Mouse (Mus musculus) neural tube, embryonic 12.5 days (tissue): ENCODE data around the gene Anxa7. TPM values are rescaled to one million over a fixed set of nuclear protein-coding genes. Genes with fewer than 3 reads are reported as not detected.

ENCODE experiments used
- ATAC-seq: fragments of 200-750 bp; cut with Nextera tagmentation; 2 replicates; pipeline ENCODE4 v1.8.0; 2017; ENCODE audit warnings: low read depth, mild to moderate bottlenecking, moderate TSS enrichment, moderate library complexity; ENCODE audit not compliant: low FRiP score
- H3K27ac ChIP-seq: fragments of 300-500 bp; sonication (generic); 2 replicates; pipeline ENCODE4 v1.5.1; 2016
- H3K27me3 ChIP-seq: fragments of 300-500 bp; sonication (generic); replicated peaks from 2 replicates; pipeline ENCODE4 v1.6.1; 2016; ENCODE audit warnings: mild to moderate bottlenecking
- H3K36me3 ChIP-seq: fragments of 300-500 bp; sonication (generic); 2 replicates; pipeline ENCODE4 v1.6.1; 2016; ENCODE audit warnings: mild to moderate bottlenecking
- H3K4me1 ChIP-seq: fragments of 300-500 bp; sonication (generic); 2 replicates; pipeline ENCODE4 v1.6.1; 2016
- H3K4me2 ChIP-seq: fragments of 300-500 bp; sonication (generic); replicated peaks from 2 replicates; pipeline ENCODE4 v1.6.1; 2016; ENCODE audit warnings: mild to moderate bottlenecking
- H3K4me3 ChIP-seq: fragments of 300-500 bp; sonication (generic); 2 replicates; pipeline ENCODE4 v1.5.1; 2016
- H3K9ac ChIP-seq: fragments of 300-500 bp; sonication (generic); 2 replicates; pipeline ENCODE4 v1.6.1; 2016; ENCODE audit warnings: mild to moderate bottlenecking
- H3K9me3 ChIP-seq: fragments of 300-500 bp; sonication (generic); 2 replicates; pipeline ENCODE4 v1.6.1; 2016; ENCODE audit warnings: mild to moderate bottlenecking
- WGBS: fragments of 180-500 bp; shearing (Covaris S2); methylation state at CpG from one replicate; pipeline ENCODE4 v1.1.7; 2016; 5-methylcytosine and 5-hydroxymethylcytosine counted together
- polyA plus RNA-seq: library from polyadenylated mRNA; unstranded; fragments of >200 nt; fragmentation: Nextera tagmentation; extraction: Ambion mirVana; gene quantifications from 2 replicates; pipeline ENCODE4 v1.2.1, GENCODE M21; 2016

The Anxa7 gene
- polyA plus RNA-seq, result 14.4 and 14.6 TPM in 2 replicates

GRCm38 (mm10) chr14:20479291-20480194, at the start of gene Anxa7:
Gene Anxa7 (minus strand): TSS chr14:20480133.
- peaks cover 3% of the 10 kb centered on the region; the same call in 1 of the 2 replicates for H3K36me3 ChIP-seq
- H3K4me1 ChIP-seq, result peaks cover 8% of the 10 kb centered on the region; the same call in 1 of the 2 replicates
- peak; percentile 50 for ATAC-seq
- H3K27me3 ChIP-seq, result peaks cover 7% of the 10 kb centered on the region; the same call in 1 of the 2 replicates
- H3K27ac ChIP-seq, result no peak within 1 kb of the TSS
- peak within 1 kb of the TSS; percentile 54 for H3K9ac ChIP-seq
- peak within 1 kb of the TSS; percentile 59 for H3K4me3 ChIP-seq
- 2% methylated on average over 48 of the region's 48 CpGs for WGBS
- no peaks in the 10 kb centered on the region for H3K9me3 ChIP-seq
- peak within 1 kb of the TSS; percentile 78 for H3K4me2 ChIP-seq

GRCm38 (mm10) chr14:20529643-20530042, 49.7 kb upstream of the Anxa7 start:
- no peak for ATAC-seq
- Histone ChIP-seq H3K4me1 (no peaks in the 10 kb centered on the region), H3K27ac (no peak overlapping the region), H3K27me3 (no peaks in the 10 kb centered on the region), H3K4me2 (no peak overlapping the region), H3K9ac (no peak overlapping the region), H3K9me3 (no peaks in the 10 kb centered on the region), H3K36me3 (peaks cover 2% of the 10 kb centered on the region; the same call in 1 of the 2 replicates), H3K4me3 (no peak overlapping the region)
- 90% methylated on average over 4 of the region's 4 CpGs for WGBS

GRCm38 (mm10) chr14:20520179-20520578, 40.2 kb upstream of the Anxa7 start:
- ATAC-seq, result no peak
- 90% methylated on average over 2 of the region's 2 CpGs for WGBS

GRCm38 (mm10) chr14:20508424-20508823, 28.5 kb upstream of the Anxa7 start:
- Histone ChIP-seq H3K9ac (no peak overlapping the region), H3K27ac (no peak overlapping the region), H3K4me1 (no peaks in the 10 kb centered on the region), H3K4me2 (no peak overlapping the region), H3K4me3 (no peak overlapping the region), H3K36me3 (peaks cover 5% of the 10 kb centered on the region; the same call in 1 of the 2 replicates), H3K9me3 (no peaks in the 10 kb centered on the region), H3K27me3 (no peaks in the 10 kb centered on the region)
- ATAC-seq, result no peak
- 73% methylated on average over 2 of the region's 2 CpGs for WGBS

More at GRCm38 (mm10) chr14:20520179-20520578, 40.2 kb upstream of the Anxa7 start:
- no peak overlapping the region for H3K4me2 ChIP-seq
- H3K27me3 ChIP-seq, result no peaks in the 10 kb centered on the region
- peaks cover 29% of the 10 kb centered on the region for H3K36me3 ChIP-seq
- H3K27ac ChIP-seq, result no peak overlapping the region
- H3K9me3 ChIP-seq, result no peaks in the 10 kb centered on the region
- H3K4me3 ChIP-seq, result no peak overlapping the region
- no peak overlapping the region for H3K9ac ChIP-seq
- no peaks in the 10 kb centered on the region for H3K4me1 ChIP-seq

- no peaks in the 10 kb centered on the region for H3K4me1 ChIP-seq
- H3K27ac ChIP-seq, result no peak overlapping the region
- peaks cover 18% of the 10 kb centered on the region for H3K36me3 ChIP-seq
- no peak overlapping the region for H3K9ac ChIP-seq
- whole genome bisulfite sequencing, result 98% methylated on average over 10 of the region's 10 CpGs
- no peak overlapping the region for H3K4me3 ChIP-seq
- no peak for ATAC-seq
- no peaks in the 10 kb centered on the region for H3K9me3 ChIP-seq
- H3K27me3 ChIP-seq, result no peaks in the 10 kb centered on the region
- no peak overlapping the region for H3K4me2 ChIP-seq
These were observed 23.0 kb upstream of the Anxa7 start for GRCm38 (mm10) chr14:20502966-20503365.

GRCm38 (mm10) chr14:20499982-20500381, 20.0 kb upstream of the Anxa7 start:
- no peak for ATAC-seq
- no peaks in the 10 kb centered on the region for H3K27me3 ChIP-seq
- WGBS, result 94% methylated on average over 3 of the region's 3 CpGs
- no peak overlapping the region for H3K4me2 ChIP-seq
- no peaks in the 10 kb centered on the region for H3K4me1 ChIP-seq
- peaks cover 36% of the 10 kb centered on the region for H3K36me3 ChIP-seq
- H3K4me3 ChIP-seq, result no peak overlapping the region
- no peak overlapping the region for H3K27ac ChIP-seq
- H3K9me3 ChIP-seq, result no peaks in the 10 kb centered on the region
- H3K9ac ChIP-seq, result no peak overlapping the region

GRCm38 (mm10) chr14:20496603-20497002, 16.7 kb upstream of the Anxa7 start, which contains the start of gene Mss51:
Gene Mss51 (minus strand): TSS chr14:20496901.
- Histone ChIP-seq H3K27ac (no peak within 1 kb of the TSS), H3K27me3 (no peaks in the 10 kb centered on the region), H3K9ac (no peak within 1 kb of the TSS), H3K4me3 (no peak within 1 kb of the TSS), H3K4me2 (no peak within 1 kb of the TSS), H3K36me3 (peaks cover 39% of the 10 kb centered on the region), H3K9me3 (no peaks in the 10 kb centered on the region), H3K4me1 (no peaks in the 10 kb centered on the region)
- WGBS, result 89% methylated on average over 2 of the region's 2 CpGs
- no peak for ATAC-seq

- 95% methylated on average over 5 of the region's 5 CpGs for WGBS
- no peak overlapping the region for H3K4me3 ChIP-seq
These were observed 6.1 kb upstream of the Anxa7 start for GRCm38 (mm10) chr14:20486031-20486430.

GRCm38 (mm10) chr14:20482051-20482751, 2.3 kb upstream of the Anxa7 start:
- Histone ChIP-seq H3K4me1 (peaks cover 8% of the 10 kb centered on the region; the same call in 1 of the 2 replicates), H3K27ac (no peak overlapping the region), H3K4me2 (no peak overlapping the region), H3K36me3 (peaks cover 19% of the 10 kb centered on the region), H3K4me3 (no peak overlapping the region), H3K9me3 (no peaks in the 10 kb centered on the region), H3K9ac (no peak overlapping the region), H3K27me3 (peaks cover 7% of the 10 kb centered on the region; the same call in 1 of the 2 replicates)
- no peak for ATAC-seq
- 89% methylated on average over 7 of the region's 7 CpGs for WGBS

More at GRCm38 (mm10) chr14:20486031-20486430, 6.1 kb upstream of the Anxa7 start:
- ATAC-seq, result no peak
- Histone ChIP-seq H3K9me3 (no peaks in the 10 kb centered on the region), H3K27me3 (no peaks in the 10 kb centered on the region), H3K4me1 (no peaks in the 10 kb centered on the region), H3K4me2 (no peak overlapping the region), H3K9ac (no peak overlapping the region), H3K36me3 (peaks cover 26% of the 10 kb centered on the region), H3K27ac (no peak overlapping the region)

GRCm38 (mm10) chr14:20481211-20481610, 1.3 kb upstream of the Anxa7 start:
- Histone ChIP-seq H3K27ac (no peak overlapping the region), H3K9ac (no peak overlapping the region), H3K4me3 (no peak overlapping the region), H3K4me2 (no peak overlapping the region), H3K27me3 (peaks cover 7% of the 10 kb centered on the region; the same call in 1 of the 2 replicates), H3K4me1 (peaks cover 8% of the 10 kb centered on the region; the same call in 1 of the 2 replicates), H3K36me3 (peaks cover 13% of the 10 kb centered on the region), H3K9me3 (no peaks in the 10 kb centered on the region)
- no peak for ATAC-seq
- 21% methylated on average over 5 of the region's 5 CpGs for WGBS

- Histone ChIP-seq H3K36me3 (peaks cover 10% of the 10 kb centered on the region), H3K9me3 (no peaks in the 10 kb centered on the region), H3K4me3 (peak overlapping the region; percentile 59), H3K27ac (no peak overlapping the region), H3K4me2 (peak overlapping the region; percentile 78), H3K9ac (0 out of 2 replicates have a peak overlapping the region, but pooled peaks have one; percentile 54), H3K4me1 (peaks cover 8% of the 10 kb centered on the region; the same call in 1 of the 2 replicates), H3K27me3 (peaks cover 7% of the 10 kb centered on the region; the same call in 1 of the 2 replicates)
- 61% methylated on average over 1 of the region's 1 CpGs for WGBS
- ATAC-seq, result 0 out of 2 replicates have a peak, but pooled peaks have one; percentile 17
These were observed 254 bp upstream of the Anxa7 start for GRCm38 (mm10) chr14:20480195-20480579.

- H3K4me2 ChIP-seq, result peak overlapping the region; percentile 78
- peaks cover 7% of the 10 kb centered on the region; the same call in 1 of the 2 replicates for H3K27me3 ChIP-seq
- no peak overlapping the region for H3K27ac ChIP-seq
- 15% methylated on average over 7 of the region's 7 CpGs for WGBS
- H3K9me3 ChIP-seq, result no peaks in the 10 kb centered on the region
- peaks cover 8% of the 10 kb centered on the region; the same call in 1 of the 2 replicates for H3K4me1 ChIP-seq
- ATAC-seq, result no peak
- H3K4me3 ChIP-seq, result peak overlapping the region; percentile 59; the same call in 1 of the 2 replicates
- H3K36me3 ChIP-seq, result no peaks in the 10 kb centered on the region
- no peak overlapping the region for H3K9ac ChIP-seq
These were observed 1.1 kb downstream of the Anxa7 start for GRCm38 (mm10) chr14:20478801-20479200.
